Comparison of ENCODE assay signal across 9 mouse cellular contexts in genomic region chr7:49249996-49250395, GRCm38 (mm10).
DNase-seq lines count a peak whose midpoint lies in the region; ATAC-seq and TF ChIP-seq lines count a peak whose summit lies in the region.
"Had no signal": no experiment of that assay in that cellular context is flagged by ENCODE, and none has a peak within 500 bp of the region (broad histone marks: within the 10 kb centered on the region; RNA-seq: fewer than 3 reads in every experiment).

No protein-coding gene starts in this region.

- peaks cover 0 to 53% of the 10 kb centered on the region in 2 experiments; a peak in 2 of 4 replicates for H3K36me3 ChIP-seq in MEL (ENCODE audit: control insufficient read depth in 1 of 2, insufficient read depth in 2 of 2, low read length in 2 of 2)
- no peaks in the 10 kb centered on the region for H3K36me3 ChIP-seq in forebrain, embryonic 16.5 days (ENCODE audit: control insufficient read depth, insufficient read depth)
- H3K36me3 ChIP-seq in macrophage (ENCODE audit: inconsistent target): no peaks in the 10 kb centered on the region
- H3K36me3 ChIP-seq: liver, embryonic 15.5 days had no signal

- H3K79me2 ChIP-seq in MEL (ENCODE audit: control insufficient read depth, insufficient read depth, low read length, poor library complexity) (peaks cover 4% of the 10 kb centered on the region), macrophage (ENCODE audit: inconsistent target) (peaks cover 75% of the 10 kb centered on the region)

- H3K4me3 ChIP-seq in MEL (ENCODE audit: control insufficient read depth in 1 of 2, insufficient read depth in 1 of 2, low read depth in 2 of 2, low read length in 2 of 2): no peak overlapping the region
- peak overlapping the region; percentile 71 for H3K4me3 ChIP-seq in forebrain, embryonic 16.5 days (replicated peaks; ENCODE audit: low read length)
- 0 out of 2 replicates have a peak overlapping the region, but pooled peaks have one; percentile 88 for H3K4me3 ChIP-seq in macrophage (ENCODE audit: inconsistent target)
- H3K4me3 ChIP-seq: liver, embryonic 15.5 days had no signal

- peak; percentile 83 to 92 (median 87) for TF ChIP-seq CTCF in MEL (IDR thresholded peaks at IDR 0.05 in 2 of 3, conservative IDR thresholded peaks at IDR 0.05 in 1 of 3; ENCODE audit: control insufficient read depth in 1 of 3, insufficient read depth in 1 of 3, low read depth in 2 of 3, low read length in 3 of 3, poor library complexity in 1 of 3, severe bottlenecking in 1 of 3)

- H3K9me3 ChIP-seq in MEL (replicated peaks; ENCODE audit: insufficient read depth, low read length): no peaks in the 10 kb centered on the region
- H3K9me3 ChIP-seq in forebrain, embryonic 16.5 days (ENCODE audit: control insufficient read depth, low read length): no peaks in the 10 kb centered on the region
- H3K9me3 ChIP-seq: liver, embryonic 15.5 days had no signal

- H3K27ac ChIP-seq in MEL (ENCODE audit: control insufficient read depth, low read depth, low read length): peak overlapping the region; percentile 96; the same call in 1 of the 2 replicates
- H3K27ac ChIP-seq in forebrain, embryonic 16.5 days (ENCODE audit: low read length): no peak overlapping the region
- H3K27ac ChIP-seq in macrophage: peak overlapping the region; percentile 98
- H3K27ac ChIP-seq: liver, embryonic 15.5 days had no signal

- TF ChIP-seq EP300 in MEL (IDR thresholded peaks at IDR 0.05; ENCODE audit: low read depth in 1 of 2, low read length in 2 of 2): no peak

- H3K4me2 ChIP-seq in forebrain, embryonic 16.5 days (ENCODE audit: low read length): peak overlapping the region; percentile 93
- H3K4me2 ChIP-seq: liver, embryonic 15.5 days had no signal

- H3K4me1 ChIP-seq in MEL (ENCODE audit: control insufficient read depth in 1 of 2, insufficient read depth in 2 of 2, low read length in 2 of 2): peaks cover 18 to 60% of the 10 kb centered on the region in 2 experiments
- H3K4me1 ChIP-seq in forebrain, embryonic 16.5 days (replicated peaks; ENCODE audit: control insufficient read depth, insufficient read depth, low read length): peaks cover 48% of the 10 kb centered on the region

- WGBS in forebrain, embryonic 16.5 days: 7% methylated on average over 9 of the region's 9 CpGs
- WGBS in macrophage (ENCODE audit: missing documents): 16% methylated on average over 9 of the region's 9 CpGs

- no peak overlapping the region for H3K9ac ChIP-seq in MEL (ENCODE audit: control insufficient read depth, low read depth, low read length, poor library complexity, severe bottlenecking)
- H3K9ac ChIP-seq in forebrain, embryonic 16.5 days (replicated peaks; ENCODE audit: low read depth, low read length): 0 out of 2 replicates have a peak overlapping the region, but pooled peaks have one; percentile 12
- H3K9ac ChIP-seq: liver, embryonic 15.5 days had no signal

- peak; percentile 16 for ATAC-seq in forebrain, embryonic 16.5 days

- intact Hi-C loops in heart, postnatal 36 days (cut with DNase I): loop anchor here (1.0 to 10.0 kb wide), 3 partner anchors 22 to 365 kb away; partner anchors contain the start of gene E2f8

- DNase-seq in MEL (ENCODE audit: low read depth, low spot score): peak; percentile 92
- peak; percentile 86 for DNase-seq in cerebellum, adult 11 months
- peak; percentile 79 to 87 for DNase-seq in heart, postnatal 36 days
- DNase-seq in layer of hippocampus, adult 9-11 months: peak; percentile 89
- DNase-seq in right cerebral cortex, postnatal 14 days: peak; percentile 91
- DNase-seq in urinary bladder, postnatal 36 days (ENCODE audit: low spot score in 2 of 2): peak; percentile 71 to 80

- no peaks in the 10 kb centered on the region for H3K27me3 ChIP-seq in MEL (ENCODE audit: control insufficient read depth in 1 of 2, insufficient read depth in 2 of 2, low read length in 2 of 2)
- no peaks in the 10 kb centered on the region for H3K27me3 ChIP-seq in forebrain, embryonic 16.5 days (replicated peaks; ENCODE audit: control insufficient read depth, insufficient read depth, low read length)

- no peak for TF ChIP-seq POLR2A in MEL (IDR thresholded peaks at IDR 0.05; ENCODE audit: control insufficient read depth in 1 of 2, insufficient read depth in 1 of 2, low read depth in 1 of 2, low read length in 2 of 2, poor library complexity in 1 of 2)

- peak; percentile 43 for TF ChIP-seq RAD21 in MEL (IDR thresholded peaks at IDR 0.05; ENCODE audit: low read depth, low read length)

TF ChIP-seq in MEL, 35 proteins besides CTCF, POLR2A, EP300 and RAD21:
- TF ChIP-seq SMC3 (IDR thresholded peaks at IDR 0.05; ENCODE audit: low read depth, low read length): peak; percentile 81
- peak; percentile 26 for TF ChIP-seq ZNF384 (IDR thresholded peaks at IDR 0.05; ENCODE audit: low read depth, low read length)
- TF ChIP-seq E2F4 (IDR thresholded peaks at IDR 0.05; ENCODE audit: borderline replicate concordance, low read depth, low read length): no peak

Comparison
In these comparisons a context has a peak if more than half of its experiments do, and no peak if none do; other contexts are left out.
1. H3K4me3 ChIP-seq: peak in forebrain, embryonic 16.5 days (single experiment) and macrophage (single experiment); none in MEL (0 of 2).
2. Peak in every context shown above with its lines, with median percentiles within 50 percentile points of each other: DNase-seq.